Mouse (Mus musculus) layer of hippocampus, adult 18-20 months (tissue): Measurements from ENCODE around the gene Dlx1. TPM values are rescaled to one million over a fixed set of nuclear protein-coding genes. Genes with fewer than 3 reads are reported as not detected.

Source experiments
- DNase-seq, 2 experiments: peaks; one replicate each; pipeline ENCODE4 v3.0.0; 2022; ENCODE audit warnings: low spot score in 2 of 2
- long read RNA-seq: library from polyadenylated mRNA; stranded (forward); transcript quantifications from one replicate; pipeline ENCODE4 v2.0.0, GENCODE M21; 2021
- total RNA-seq, 2 experiments: library from RNA; stranded (reverse); gene quantifications; 2 replicates each; pipeline ENCODE4 v1.2.3; 2021

The Dlx1 gene
- 10 to 100 TPM; 18.1 to 20.1 TPM for total RNA-seq
- long read RNA-seq, full-length matches to known transcripts: 8 of 12 reads
- long read RNA-seq, partial matches to known transcripts: 0 of 12 reads
- long read RNA-seq, other reads (novel, unspliced or antisense): 4 of 12 reads

DNA sequence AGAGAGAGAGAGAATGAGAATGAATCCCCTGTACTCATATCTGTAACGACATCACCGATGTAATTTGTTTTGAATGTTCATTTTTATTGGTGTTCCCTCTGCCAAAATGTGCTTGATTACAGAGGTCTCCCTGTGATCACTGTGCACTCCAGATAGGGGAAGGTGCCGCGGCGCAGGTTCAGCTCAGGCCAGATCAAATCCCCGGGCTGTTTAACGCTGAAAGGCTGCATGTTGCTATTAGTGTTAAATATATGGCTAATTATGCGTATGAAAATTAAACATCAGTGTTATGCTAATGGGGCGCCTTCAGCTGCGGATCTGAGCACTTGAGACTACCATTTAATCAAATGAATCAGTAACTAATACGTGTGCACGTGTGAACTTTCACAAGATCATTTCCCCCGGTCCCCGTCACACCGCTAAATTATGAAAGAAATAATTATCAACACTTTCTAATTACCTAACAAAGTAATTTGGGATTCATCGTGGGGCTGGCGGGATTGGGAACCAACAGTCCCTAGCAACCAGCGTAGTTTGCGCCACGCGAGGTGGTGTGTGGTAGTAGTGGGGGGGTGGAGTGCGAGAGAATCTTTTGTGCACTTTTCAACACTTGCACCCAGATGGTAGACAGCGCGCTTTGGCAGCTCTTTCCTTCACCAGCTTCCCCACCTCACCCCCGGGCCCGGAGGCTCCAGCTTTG, at the start of gene Dlx1:
Gene Dlx1 (plus strand): TSS at position 100 of the 700 bp plus-strand sequence.
- no peak for DNase-seq

- DNase-seq: no peak
Observed at GRCm38 (mm10) chr2:71479917-71480316, 48.0 kb upstream of the Dlx1 start.

DNA sequence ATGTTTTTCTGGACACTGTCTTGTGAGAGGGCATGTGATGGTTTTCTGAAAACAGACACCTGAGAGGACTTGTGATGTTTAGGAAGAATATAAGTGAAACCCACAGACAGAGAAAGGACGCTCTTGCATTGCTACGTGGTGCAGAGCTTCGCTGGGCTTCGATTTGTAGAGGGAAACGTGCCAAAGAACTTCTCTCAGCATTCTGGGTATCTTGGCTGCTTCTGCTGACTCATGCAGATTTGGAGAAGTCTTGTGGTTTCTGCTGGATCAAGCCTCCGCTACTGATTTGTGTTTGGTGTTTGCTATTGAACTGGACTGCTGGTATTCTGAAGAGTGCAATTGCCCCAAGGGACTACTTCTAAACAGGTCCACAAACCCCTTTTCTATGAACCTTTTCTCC, 46.1 kb upstream of the Dlx1 start:
- DNase-seq: no peak

DNA sequence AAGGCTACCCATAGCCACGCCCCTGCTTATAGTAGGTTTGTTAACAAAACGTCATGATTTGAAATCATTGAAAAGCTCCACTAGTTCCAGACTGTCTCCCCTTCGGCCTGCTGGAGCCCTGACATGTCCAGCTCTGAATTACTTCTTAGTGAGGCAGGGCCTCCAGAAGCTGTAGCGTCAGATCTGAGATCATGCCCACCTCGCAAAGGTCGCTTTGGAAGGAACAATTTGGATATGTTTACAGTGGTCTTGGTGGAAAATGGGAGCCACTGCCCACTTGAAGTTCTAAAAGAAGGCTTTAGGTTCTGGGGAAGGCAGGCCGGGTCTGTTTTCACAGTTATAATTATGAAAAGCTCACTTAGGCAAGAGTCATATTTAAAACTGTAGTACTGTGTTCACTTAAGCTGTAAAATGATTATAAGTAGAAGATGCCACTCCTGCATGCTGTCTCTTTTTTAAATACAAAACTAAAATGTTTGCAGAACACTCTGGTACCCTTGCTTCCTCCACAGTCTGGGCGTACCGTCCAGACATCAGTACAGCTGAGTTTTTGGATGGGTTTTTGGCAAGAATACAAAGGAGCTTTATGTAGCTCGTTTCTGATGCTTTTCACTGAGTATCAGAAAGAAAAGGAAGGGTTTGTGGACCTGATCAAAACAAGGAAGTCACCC, 44.7 kb upstream of the Dlx1 start:
- DNase-seq: peak in 1 of 2 experiments; percentile 51

DNA sequence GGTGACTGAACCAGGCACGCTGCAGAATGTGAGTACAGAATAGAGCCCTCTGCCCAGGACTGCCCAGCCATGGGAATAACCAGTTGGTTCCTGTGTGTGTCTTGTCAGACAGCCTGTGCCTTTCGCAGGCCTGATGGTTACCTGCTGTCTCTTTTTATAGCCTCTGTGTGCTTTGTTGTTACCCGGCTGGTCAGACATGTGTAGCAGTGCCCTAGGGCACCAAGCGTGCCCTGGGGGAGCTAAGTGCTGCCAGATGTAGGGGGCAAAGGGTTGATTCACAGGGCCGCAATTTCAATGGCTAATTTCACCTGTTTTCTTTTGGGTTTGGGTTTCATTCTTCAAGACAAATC, 44.2 kb upstream of the Dlx1 start:
- DNase-seq: no peak

DNA sequence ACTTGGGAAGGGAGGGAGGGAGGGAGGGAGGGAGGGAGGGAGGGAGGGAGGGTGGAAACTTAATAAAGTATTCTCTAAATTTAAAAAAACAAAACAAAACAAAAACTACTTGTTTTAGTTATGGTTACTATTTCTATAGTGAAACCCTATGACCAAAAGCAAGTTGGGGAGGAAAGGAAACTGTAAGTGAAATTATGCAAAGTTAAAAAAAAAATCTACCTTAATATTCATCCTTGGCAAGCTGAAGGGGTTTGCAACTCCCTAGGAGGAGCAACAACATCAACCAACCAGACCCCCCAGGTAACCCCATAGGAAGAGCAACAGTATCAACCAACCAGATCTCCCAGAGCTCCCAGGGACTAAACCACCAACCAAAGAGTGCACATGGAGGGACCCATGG, 36.6 kb upstream of the Dlx1 start:
- no peak for DNase-seq

GRCm38 (mm10) chr2:71493161-71493683, 34.7 kb upstream of the Dlx1 start:
- peak in 1 of 2 experiments; percentile 51 for DNase-seq

GRCm38 (mm10) chr2:71494503-71494902, 33.4 kb upstream of the Dlx1 start:
- no peak for DNase-seq

- no peak for DNase-seq
Observed at GRCm38 (mm10) chr2:71494971-71495370, 32.9 kb upstream of the Dlx1 start.

DNA sequence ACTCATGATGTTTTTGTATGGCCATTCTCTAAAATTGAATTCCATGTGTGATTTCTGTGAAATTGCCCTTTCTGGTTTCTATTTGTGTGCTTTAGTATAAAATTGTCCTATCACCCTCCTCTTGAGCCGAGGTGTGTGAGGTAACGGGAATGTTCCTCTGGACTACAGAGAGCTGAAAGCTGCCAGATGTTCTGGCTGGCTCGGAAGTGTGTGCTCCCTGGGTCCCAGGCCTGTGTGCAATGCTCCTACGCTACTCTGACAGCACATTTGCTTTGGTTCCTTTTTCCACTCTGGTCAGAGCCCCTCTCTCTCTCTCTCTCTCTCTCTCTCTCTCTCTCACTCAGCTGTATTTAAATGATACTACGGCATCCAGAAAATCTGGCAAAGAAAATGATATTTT, 30.7 kb upstream of the Dlx1 start:
- DNase-seq: no peak

- DNase-seq: no peak
Observed at GRCm38 (mm10) chr2:71499276-71500230, 28.4 kb upstream of the Dlx1 start.

GRCm38 (mm10) chr2:71504852-71505251, 23.1 kb upstream of the Dlx1 start:
- DNase-seq: no peak

- DNase-seq: no peak
Observed at GRCm38 (mm10) chr2:71511209-71511608, 16.7 kb upstream of the Dlx1 start.

DNA sequence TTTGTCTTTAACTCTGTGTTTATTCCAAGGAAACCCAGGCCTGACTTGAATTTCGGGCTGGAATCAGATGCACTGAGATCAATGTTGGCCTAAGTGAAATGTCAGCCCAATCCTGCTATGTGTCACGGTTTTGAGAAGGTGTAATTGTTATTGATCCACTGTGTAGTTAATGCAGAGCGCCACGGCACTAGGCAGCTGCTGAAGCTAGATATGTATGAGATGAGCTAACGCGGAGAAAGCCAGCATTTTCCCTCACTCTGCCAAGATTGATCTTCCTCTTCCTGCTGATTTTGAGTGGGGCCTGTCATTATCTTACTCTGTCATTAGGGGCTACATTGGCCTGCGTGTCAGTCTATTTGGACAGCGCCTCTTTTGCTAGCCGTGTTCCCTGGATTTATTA, 15.6 kb upstream of the Dlx1 start:
- DNase-seq: no peak

- DNase-seq: no peak
Observed at GRCm38 (mm10) chr2:71516995-71517394, 10.9 kb upstream of the Dlx1 start.

DNA sequence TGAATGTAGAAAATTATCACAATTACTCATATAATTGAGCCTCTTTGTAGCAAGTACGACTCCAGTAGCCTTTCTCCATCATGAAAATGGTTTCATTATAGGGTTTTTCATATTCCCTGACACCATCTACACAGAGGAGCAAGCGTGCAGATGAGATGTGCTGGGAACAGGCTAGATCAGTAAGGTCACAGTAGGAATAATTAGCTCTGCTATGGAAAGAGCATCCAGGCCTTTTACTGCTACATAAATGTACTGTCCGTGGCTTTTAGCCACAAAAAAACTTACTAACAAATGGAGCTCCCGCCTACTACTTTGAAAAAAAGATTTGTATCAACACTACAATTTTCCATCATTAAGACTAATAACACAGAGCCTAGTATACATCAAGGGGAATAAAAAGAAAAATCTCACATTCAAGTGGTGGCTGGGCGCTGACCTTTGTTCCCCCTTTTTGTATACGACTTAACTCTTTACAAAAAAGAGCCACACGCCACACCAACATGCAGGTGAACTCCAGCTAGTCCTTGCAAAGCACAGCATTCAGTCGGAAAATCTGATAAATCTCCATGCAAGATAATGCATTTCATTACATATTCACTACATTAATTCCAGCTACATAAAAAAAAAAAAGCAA, 10.3 kb upstream of the Dlx1 start:
- no peak for DNase-seq

DNA sequence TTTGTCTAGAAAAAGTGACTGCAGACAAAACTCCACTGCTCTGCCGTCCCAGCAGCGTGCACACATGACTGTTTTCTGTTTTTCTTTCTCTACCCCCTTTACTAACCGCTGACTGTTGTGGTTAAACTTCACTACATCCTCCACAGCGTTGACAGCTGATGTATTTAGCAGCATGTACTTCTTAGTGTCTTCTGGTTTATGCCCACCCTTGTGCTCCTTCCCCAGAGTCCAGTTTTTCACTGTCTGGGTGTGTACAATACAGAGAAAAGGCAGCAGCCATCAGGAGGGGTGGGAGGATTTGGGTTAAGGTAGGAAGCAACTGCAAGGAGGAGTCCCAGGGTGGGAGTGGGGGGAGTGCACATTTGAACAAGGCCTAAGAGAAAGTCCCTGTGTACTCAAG, 5.0 kb upstream of the Dlx1 start:
- no peak for DNase-seq

GRCm38 (mm10) chr2:71523431-71523830, 4.5 kb upstream of the Dlx1 start:
- no peak for DNase-seq

- no peak for DNase-seq
Observed at GRCm38 (mm10) chr2:71524763-71525162, 3.1 kb upstream of the Dlx1 start.

GRCm38 (mm10) chr2:71526595-71527322, 1.2 kb upstream of the Dlx1 start:
- no peak for DNase-seq
